Mouse (Mus musculus) liver, embryonic 12.5 days (tissue): ENCODE measurements around the gene Gpr180. TPM values are rescaled to one million over a fixed set of nuclear protein-coding genes. Genes with fewer than 3 reads are reported as not detected.

Experiments used
- ATAC-seq: fragments of 200-750 bp; cut with Nextera tagmentation; 2 replicates; pipeline ENCODE4 v1.8.0; 2017; ENCODE audit warnings: moderate number of reproducible peaks, mild to moderate bottlenecking, moderate library complexity
- H3K27ac ChIP-seq: fragments of 300-500 bp; sonication (generic); 2 replicates; pipeline ENCODE4 v1.5.1; 2016; ENCODE audit warnings: mild to moderate bottlenecking
- H3K27me3 ChIP-seq: fragments of 300-500 bp; sonication (generic); replicated peaks from 2 replicates; pipeline ENCODE4 v1.6.1; 2016; ENCODE audit warnings: mild to moderate bottlenecking, moderate library complexity
- H3K36me3 ChIP-seq: fragments of 300-500 bp; sonication (generic); 2 replicates; pipeline ENCODE4 v1.6.1; 2016; ENCODE audit warnings: mild to moderate bottlenecking, moderate library complexity
- H3K4me1 ChIP-seq: fragments of 300-500 bp; sonication (generic); 2 replicates; pipeline ENCODE4 v1.6.1; 2016
- H3K4me2 ChIP-seq: fragments of 300-500 bp; sonication (generic); 2 replicates; pipeline ENCODE4 v1.6.1; 2016; ENCODE audit warnings: mild to moderate bottlenecking, moderate library complexity
- H3K4me3 ChIP-seq: fragments of 300-500 bp; sonication (generic); 2 replicates; pipeline ENCODE4 v1.5.1; 2016; ENCODE audit warnings: mild to moderate bottlenecking, moderate library complexity
- H3K9ac ChIP-seq: fragments of 300-500 bp; sonication (generic); 2 replicates; pipeline ENCODE4 v1.6.1; 2016; ENCODE audit warnings: mild to moderate bottlenecking, moderate library complexity
- H3K9me3 ChIP-seq: fragments of 300-500 bp; sonication (generic); replicated peaks from 2 replicates; pipeline ENCODE4 v1.6.1; 2016; ENCODE audit warnings: mild to moderate bottlenecking, moderate library complexity
- WGBS: fragments of 180-500 bp; shearing (Covaris S2); methylation state at CpG from one replicate; pipeline ENCODE4 v1.1.7; 2016; ENCODE audit not compliant: insufficient replicate concordance; 5-methylcytosine and 5-hydroxymethylcytosine counted together
- polyA plus RNA-seq: library from polyadenylated mRNA; unstranded; fragments of >200 nt; fragmentation: Nextera tagmentation; extraction: Ambion mirVana; gene quantifications from 2 replicates; pipeline ENCODE4 v1.2.1, GENCODE M21; 2016

Gene Gpr180
- polyA plus RNA-seq, 1 experiment from 2014 or later: 19.2 TPM

DNA sequence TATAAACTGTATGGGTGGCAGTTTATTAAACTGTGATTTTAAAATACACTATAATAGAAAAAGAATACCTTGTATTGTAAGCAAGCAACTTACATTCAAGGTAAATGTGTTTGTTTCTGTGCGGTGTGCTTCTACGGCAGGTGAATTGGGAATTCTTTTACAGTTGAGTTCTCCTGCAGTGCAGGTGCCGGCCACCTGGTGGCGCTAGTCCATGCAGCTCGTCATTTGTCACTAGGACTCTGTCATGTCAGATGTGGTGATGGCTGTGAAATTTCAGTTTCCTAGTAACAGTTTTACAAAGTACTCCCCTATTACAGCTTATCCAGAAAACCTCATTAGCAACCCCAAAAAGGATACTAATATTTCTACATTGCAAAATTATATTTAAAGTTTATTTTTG, 20.2 kb downstream of the Gpr180 start:
- Histone ChIP-seq H3K4me3 (no peak overlapping the region), H3K27ac (no peak overlapping the region), H3K4me2 (no peak overlapping the region), H3K36me3 (peaks cover 68% of the 10 kb centered on the region), H3K27me3 (no peaks in the 10 kb centered on the region), H3K4me1 (no peaks in the 10 kb centered on the region), H3K9ac (no peak overlapping the region), H3K9me3 (no peaks in the 10 kb centered on the region)
- WGBS: 34% methylated on average over 5 of the region's 5 CpGs
- no peak for ATAC-seq

DNA sequence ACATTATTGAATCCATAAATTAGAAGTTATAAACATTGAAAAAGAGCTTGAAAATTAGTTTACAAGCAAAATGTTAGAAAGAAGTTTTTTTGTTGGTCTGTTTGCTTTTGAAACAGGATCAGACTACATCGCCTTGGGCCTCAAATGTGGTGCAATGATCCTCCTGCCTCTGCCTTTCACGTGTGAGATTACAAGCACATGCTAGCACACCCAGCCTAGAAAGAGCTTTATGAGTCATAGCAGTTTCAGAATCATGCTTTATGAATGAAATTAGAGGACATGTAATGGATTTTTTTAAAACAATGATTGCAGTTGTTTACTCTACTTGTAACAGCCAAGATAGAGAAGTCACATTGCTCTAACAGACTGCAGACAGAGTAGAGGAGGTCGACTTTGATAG, 24.8 kb downstream of the Gpr180 start:
- Histone ChIP-seq H3K27me3 (no peaks in the 10 kb centered on the region), H3K9ac (no peak overlapping the region), H3K4me2 (no peak overlapping the region), H3K36me3 (peaks cover 61% of the 10 kb centered on the region), H3K4me3 (no peak overlapping the region), H3K27ac (no peak overlapping the region), H3K9me3 (no peaks in the 10 kb centered on the region), H3K4me1 (no peaks in the 10 kb centered on the region)
- WGBS: 67% methylated on average over 3 of the region's 3 CpGs
- ATAC-seq: no peak

DNA sequence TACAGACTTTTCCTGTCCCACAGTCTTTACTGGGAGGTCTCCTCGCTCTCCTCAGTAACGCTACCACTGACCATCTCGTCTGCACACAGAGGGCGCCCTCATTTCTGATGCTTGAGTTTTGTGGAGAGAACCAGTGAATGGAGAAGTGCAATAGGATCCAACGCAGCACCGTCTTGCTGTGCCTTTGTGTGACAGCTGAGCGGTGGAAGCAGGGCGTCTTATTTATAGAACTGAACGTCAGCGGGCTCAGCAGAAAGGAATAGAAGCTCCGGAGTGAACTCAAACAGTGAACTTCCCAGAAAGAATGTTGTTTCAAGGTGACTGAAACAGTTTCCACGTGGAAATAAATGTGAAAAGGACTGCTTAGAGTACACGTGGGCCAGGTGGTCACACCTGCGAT, 25.7 kb downstream of the Gpr180 start:
- Histone ChIP-seq H3K4me1 (no peaks in the 10 kb centered on the region), H3K9me3 (no peaks in the 10 kb centered on the region), H3K4me2 (no peak overlapping the region), H3K27me3 (no peaks in the 10 kb centered on the region), H3K27ac (no peak overlapping the region), H3K36me3 (peaks cover 61% of the 10 kb centered on the region), H3K4me3 (no peak overlapping the region), H3K9ac (no peak overlapping the region)
- 78% methylated on average over 14 of the region's 14 CpGs for WGBS
- ATAC-seq: no peak

DNA sequence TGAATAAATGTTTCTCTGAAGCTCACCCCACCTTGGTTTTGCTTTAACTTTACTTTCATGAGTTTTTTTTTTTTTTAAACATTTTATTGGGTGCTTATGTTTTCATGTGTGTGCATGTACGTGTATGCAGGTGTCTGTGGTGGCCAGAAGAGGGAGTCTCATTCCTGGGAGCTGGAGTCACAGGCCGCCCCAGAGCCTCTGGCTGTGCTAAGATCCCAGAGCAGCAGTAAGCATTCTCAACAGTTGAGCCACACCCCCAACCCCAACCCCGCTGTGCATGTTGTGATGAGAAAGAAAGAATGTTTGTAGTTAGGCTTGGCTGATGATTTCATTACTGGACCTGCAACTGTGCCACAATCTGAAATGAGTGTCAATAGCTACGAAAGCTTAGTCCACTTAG, 31.8 kb downstream of the Gpr180 start:
- no peaks in the 10 kb centered on the region for H3K9me3 ChIP-seq
- 77% methylated on average over 4 of the region's 4 CpGs for WGBS
- no peaks in the 10 kb centered on the region for H3K4me1 ChIP-seq
- no peak overlapping the region for H3K9ac ChIP-seq
- H3K27me3 ChIP-seq: no peaks in the 10 kb centered on the region
- H3K36me3 ChIP-seq: peaks cover 19% of the 10 kb centered on the region
- ATAC-seq: no peak
- no peak overlapping the region for H3K4me3 ChIP-seq
- no peak overlapping the region for H3K4me2 ChIP-seq
- no peak overlapping the region for H3K27ac ChIP-seq

DNA sequence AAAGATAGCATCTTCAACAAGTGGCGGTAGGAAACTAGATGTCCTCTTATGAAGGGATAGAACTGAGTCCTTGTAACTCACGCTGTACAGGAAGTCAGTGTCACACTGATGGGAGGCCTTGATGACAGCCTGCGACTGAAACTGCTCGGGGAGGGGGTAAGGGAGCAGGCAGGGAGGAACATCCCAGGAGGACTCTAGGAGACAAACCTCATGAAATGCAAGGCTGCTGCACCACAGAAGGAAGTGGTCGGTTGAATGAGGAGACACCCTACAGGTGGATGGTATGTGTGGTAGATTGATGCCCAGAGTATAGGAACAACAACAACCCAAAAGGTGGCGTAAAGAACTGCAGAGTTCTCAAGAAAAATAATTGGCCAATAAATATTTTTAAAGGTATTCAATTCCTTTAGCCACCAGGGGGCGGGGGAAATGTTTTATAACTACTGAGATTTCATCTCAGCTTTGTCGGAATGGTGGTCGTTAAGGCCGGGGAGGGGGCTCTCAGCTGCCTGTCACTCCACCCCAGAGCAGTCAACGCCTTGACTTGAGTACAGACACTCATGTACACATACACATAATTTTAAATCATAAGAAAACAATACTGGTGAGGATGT, 36.7 kb downstream of the Gpr180 start:
- Histone ChIP-seq H3K9ac (no peak overlapping the region), H3K4me3 (no peak overlapping the region), H3K27me3 (no peaks in the 10 kb centered on the region), H3K9me3 (no peaks in the 10 kb centered on the region), H3K36me3 (peaks cover 13% of the 10 kb centered on the region), H3K4me1 (no peaks in the 10 kb centered on the region), H3K27ac (no peak overlapping the region), H3K4me2 (no peak overlapping the region)
- ATAC-seq: no peak
- 56% methylated on average over 11 of the region's 11 CpGs for WGBS

DNA sequence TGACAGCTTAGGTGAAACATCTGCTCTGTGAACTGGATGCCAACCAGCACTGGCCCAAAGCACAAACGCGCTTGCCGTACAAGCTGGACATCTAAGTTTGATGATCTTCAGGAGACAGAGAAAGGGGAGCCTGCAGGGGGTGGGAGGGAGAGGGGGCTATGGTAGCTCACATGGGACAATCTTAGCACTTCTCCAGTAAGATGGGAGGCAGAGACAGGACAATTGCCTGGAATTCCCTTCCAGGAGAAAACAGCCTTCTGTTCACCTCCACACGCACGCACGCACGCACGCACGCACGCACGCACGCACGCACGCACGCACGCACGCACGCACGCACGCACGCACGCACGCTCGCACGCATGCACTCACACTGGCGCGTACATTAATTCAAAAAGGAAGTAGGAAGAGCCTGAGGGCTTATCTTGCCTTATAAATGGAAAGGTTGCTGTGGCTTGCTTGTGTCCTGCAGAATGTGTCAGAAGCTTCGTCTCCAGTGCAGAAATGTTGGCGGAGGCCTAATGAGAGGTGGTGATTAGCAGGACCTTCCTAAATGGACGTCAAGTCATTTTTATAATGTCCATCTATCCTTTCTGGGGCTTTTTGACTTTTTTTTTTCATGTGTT, 38.2 kb downstream of the Gpr180 start:
- H3K4me2 ChIP-seq: no peak overlapping the region
- H3K27ac ChIP-seq: no peak overlapping the region
- H3K4me1 ChIP-seq: no peaks in the 10 kb centered on the region
- no peak for ATAC-seq
- WGBS: 80% methylated on average over 30 of the region's 30 CpGs
- H3K36me3 ChIP-seq: no peaks in the 10 kb centered on the region
- no peak overlapping the region for H3K9ac ChIP-seq
- H3K4me3 ChIP-seq: no peak overlapping the region
- no peaks in the 10 kb centered on the region for H3K9me3 ChIP-seq
- H3K27me3 ChIP-seq: no peaks in the 10 kb centered on the region

DNA sequence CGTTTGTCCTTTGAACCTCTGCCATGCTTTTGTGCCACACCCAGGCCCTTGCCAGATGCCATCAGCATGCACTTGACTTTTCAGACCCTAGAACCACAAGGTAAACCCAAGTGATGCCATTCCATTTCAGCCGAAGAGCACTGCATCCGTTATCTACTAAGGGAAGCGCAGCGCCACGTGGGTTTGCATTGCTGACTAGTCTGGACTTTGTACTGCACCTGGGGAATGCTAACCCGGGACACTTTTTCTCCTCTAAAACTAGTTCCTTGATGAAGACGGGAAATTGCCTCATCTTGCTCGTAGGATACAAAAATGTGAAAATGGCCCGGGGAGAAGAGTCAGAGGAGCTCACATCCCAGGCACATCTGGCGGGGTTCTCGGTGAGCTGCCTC, 38.7 kb downstream of the Gpr180 start:
- no peak for ATAC-seq
- H3K9ac ChIP-seq: no peak overlapping the region
- H3K27me3 ChIP-seq: no peaks in the 10 kb centered on the region
- peaks cover 4% of the 10 kb centered on the region for H3K4me1 ChIP-seq
- no peaks in the 10 kb centered on the region for H3K9me3 ChIP-seq
- no peaks in the 10 kb centered on the region for H3K36me3 ChIP-seq
- H3K27ac ChIP-seq: no peak overlapping the region
- H3K4me2 ChIP-seq: no peak overlapping the region
- WGBS: 80% methylated on average over 12 of the region's 12 CpGs
- no peak overlapping the region for H3K4me3 ChIP-seq

DNA sequence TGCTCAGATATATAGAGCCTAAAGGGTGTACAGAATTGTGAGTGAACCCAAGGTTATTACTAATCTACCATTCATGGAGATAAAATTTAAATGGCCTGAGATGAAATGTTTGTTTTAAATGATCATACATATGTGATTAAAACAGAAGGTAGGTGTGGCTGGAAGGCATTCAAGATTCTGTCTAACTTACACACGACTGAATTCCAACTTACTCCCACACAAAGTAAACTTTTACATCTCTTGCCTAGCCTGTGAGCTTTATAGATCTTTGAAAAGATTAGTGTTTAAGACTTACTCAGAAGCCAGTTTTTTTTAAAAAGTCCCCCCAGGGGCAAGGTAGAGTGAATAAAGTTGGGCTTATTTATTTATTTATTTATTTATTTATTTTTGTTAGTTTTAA, 42.3 kb downstream of the Gpr180 start:
- Histone ChIP-seq H3K9ac (no peak overlapping the region), H3K4me2 (no peak overlapping the region), H3K27me3 (no peaks in the 10 kb centered on the region), H3K27ac (no peak overlapping the region), H3K36me3 (no peaks in the 10 kb centered on the region), H3K9me3 (no peaks in the 10 kb centered on the region), H3K4me1 (peaks cover 8% of the 10 kb centered on the region), H3K4me3 (no peak overlapping the region)
- ATAC-seq: no peak
- 44% methylated on average over 1 of the region's 1 CpGs for WGBS

DNA sequence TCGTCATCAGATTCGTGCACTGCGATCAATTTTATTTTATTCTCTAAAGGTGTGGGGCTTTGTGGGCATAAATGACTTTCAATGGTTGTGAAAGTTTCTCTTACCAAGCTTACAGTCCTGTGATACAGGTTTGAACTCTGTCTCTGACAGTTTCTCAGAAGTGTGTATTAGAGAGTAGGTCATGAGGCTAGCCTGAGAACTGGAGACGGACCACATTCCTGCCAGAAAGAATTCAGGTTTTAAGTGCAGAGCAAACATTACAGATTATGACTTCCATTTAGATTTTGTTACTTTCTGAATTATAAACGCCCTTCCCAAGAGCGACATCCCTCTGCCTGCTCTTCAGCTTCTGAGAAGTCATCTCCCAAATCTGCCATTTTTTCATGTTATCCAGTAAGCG, 42.7 kb downstream of the Gpr180 start:
- H3K4me1 ChIP-seq: peaks cover 8% of the 10 kb centered on the region
- peak overlapping the region; percentile 73 for H3K4me2 ChIP-seq
- peak overlapping the region; percentile 59 for H3K4me3 ChIP-seq
- H3K27ac ChIP-seq: no peak overlapping the region
- no peaks in the 10 kb centered on the region for H3K9me3 ChIP-seq
- no peak; the same call in 1 of the 2 replicates for ATAC-seq
- peak overlapping the region; percentile 42; the same call in 1 of the 2 replicates for H3K9ac ChIP-seq
- H3K36me3 ChIP-seq: no peaks in the 10 kb centered on the region
- 37% methylated on average over 7 of the region's 7 CpGs for WGBS
- no peaks in the 10 kb centered on the region for H3K27me3 ChIP-seq

DNA sequence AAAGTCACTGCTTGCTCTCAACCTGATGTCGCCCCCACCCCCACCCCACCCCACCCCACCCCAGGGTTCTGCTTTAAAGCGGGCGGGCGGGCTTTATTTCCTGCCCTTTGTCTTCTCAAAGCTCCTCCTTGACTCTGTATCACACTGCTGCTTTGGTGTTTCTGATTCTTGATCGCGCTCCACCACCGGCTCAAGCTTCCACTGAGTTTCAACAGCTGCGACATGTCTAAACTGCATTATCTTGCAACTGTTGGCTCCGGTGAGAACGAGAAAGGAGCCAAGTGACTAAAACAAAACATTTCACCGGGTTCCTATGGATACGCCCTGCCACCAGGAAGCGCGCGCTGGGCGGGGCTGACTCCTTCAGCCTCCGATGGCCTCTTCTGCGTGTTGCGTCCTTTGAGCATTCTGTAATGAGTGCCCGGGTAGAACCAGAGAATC, 43.2 kb downstream of the Gpr180 start:
- 0% methylated on average over 20 of the region's 20 CpGs for WGBS
- peak overlapping the region; percentile 42; the same call in 1 of the 2 replicates for H3K9ac ChIP-seq
- H3K27me3 ChIP-seq: no peaks in the 10 kb centered on the region
- peak; percentile 80 for ATAC-seq
- peaks cover 8% of the 10 kb centered on the region for H3K4me1 ChIP-seq
- peak overlapping the region; percentile 73 for H3K4me2 ChIP-seq
- H3K36me3 ChIP-seq: no peaks in the 10 kb centered on the region
- H3K4me3 ChIP-seq: peak overlapping the region; percentile 59
- H3K9me3 ChIP-seq: no peaks in the 10 kb centered on the region
- no peak overlapping the region for H3K27ac ChIP-seq

DNA sequence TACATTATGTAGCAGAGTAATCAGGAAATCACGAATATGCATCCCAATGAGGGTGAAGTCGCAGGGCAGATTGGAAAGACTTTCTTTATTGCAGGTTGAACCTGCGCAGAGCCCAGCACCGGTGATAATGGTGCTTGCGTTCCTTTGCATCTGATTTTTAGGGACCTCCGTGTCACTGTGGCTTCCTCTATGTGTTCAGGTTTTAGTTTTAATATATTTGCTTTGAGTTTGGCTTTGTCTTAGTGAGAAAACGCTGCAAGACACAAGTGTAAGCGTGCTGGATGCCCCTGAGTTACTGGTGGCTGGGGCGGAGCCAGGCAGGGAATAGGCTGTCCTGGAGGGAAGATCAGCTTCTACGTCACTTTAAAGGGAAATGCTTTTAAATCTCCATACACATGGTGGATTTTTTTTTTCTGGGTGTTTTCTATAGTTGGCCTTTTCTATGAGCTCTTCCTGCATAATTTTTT, 43.8 kb downstream of the Gpr180 start:
- H3K4me3 ChIP-seq: peak overlapping the region; percentile 59
- H3K36me3 ChIP-seq: no peaks in the 10 kb centered on the region
- peak; percentile 57 for ATAC-seq
- peak overlapping the region; percentile 73 for H3K4me2 ChIP-seq
- 9% methylated on average over 10 of the region's 10 CpGs for WGBS
- H3K9ac ChIP-seq: 0 out of 2 replicates have a peak overlapping the region, but pooled peaks have one; percentile 42
- H3K27me3 ChIP-seq: 0 out of 2 replicates have a peak, but pooled peaks cover 2% of the 10 kb centered on the region
- no peaks in the 10 kb centered on the region for H3K9me3 ChIP-seq
- H3K27ac ChIP-seq: no peak overlapping the region
- peaks cover 8% of the 10 kb centered on the region for H3K4me1 ChIP-seq

DNA sequence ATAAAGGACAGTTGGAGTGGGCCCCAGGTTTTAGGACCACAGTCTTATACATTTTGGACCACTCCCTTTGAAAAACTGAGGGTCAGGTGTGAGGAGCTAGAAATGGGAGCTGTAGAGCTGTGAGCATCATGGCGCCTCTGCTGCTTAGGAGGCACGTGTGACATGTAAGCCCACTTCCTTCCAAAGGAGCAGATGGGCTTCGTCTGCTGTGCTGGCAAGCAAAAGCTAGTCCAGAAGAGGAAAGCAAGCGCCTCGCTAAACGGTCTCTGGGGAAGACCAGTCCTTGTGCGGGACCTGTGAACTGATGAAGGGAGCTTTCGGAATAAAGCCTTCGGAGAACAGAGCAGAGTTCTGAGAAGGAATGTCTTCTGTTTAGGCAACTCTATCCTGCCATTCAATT, 54.5 kb downstream of the Gpr180 start:
- no peak for ATAC-seq
- peaks cover 16% of the 10 kb centered on the region for H3K4me1 ChIP-seq
- H3K4me2 ChIP-seq: no peak overlapping the region
- 79% methylated on average over 9 of the region's 9 CpGs for WGBS
- no peak overlapping the region for H3K9ac ChIP-seq
- peaks cover 9% of the 10 kb centered on the region; the same call in 1 of the 2 replicates for H3K27me3 ChIP-seq
- H3K27ac ChIP-seq: no peak overlapping the region
- no peak overlapping the region for H3K4me3 ChIP-seq
- H3K9me3 ChIP-seq: no peaks in the 10 kb centered on the region
- H3K36me3 ChIP-seq: no peaks in the 10 kb centered on the region
